Mouse (Mus musculus) cerebellum, adult (tissue): ENCODE measurements around the gene Dcaf1.

Experiments
- ATAC-seq: cut with Nextera tagmentation; 2 replicates; pipeline ENCODE4 v1.9.2; 2017; ENCODE audit warnings: mild to moderate bottlenecking, moderate library complexity, mixed read lengths; ENCODE audit not compliant: insufficient number of reproducible peaks, low FRiP score, low TSS enrichment

Dcaf1 gene

GRCm38 (mm10) chr9:106874216-106874615, 52.5 kb downstream of the Dcaf1 start:
- ATAC-seq = no peak

- ATAC-seq = no peak
These were observed 55.0 kb downstream of the Dcaf1 start for GRCm38 (mm10) chr9:106876666-106877065.

DNA sequence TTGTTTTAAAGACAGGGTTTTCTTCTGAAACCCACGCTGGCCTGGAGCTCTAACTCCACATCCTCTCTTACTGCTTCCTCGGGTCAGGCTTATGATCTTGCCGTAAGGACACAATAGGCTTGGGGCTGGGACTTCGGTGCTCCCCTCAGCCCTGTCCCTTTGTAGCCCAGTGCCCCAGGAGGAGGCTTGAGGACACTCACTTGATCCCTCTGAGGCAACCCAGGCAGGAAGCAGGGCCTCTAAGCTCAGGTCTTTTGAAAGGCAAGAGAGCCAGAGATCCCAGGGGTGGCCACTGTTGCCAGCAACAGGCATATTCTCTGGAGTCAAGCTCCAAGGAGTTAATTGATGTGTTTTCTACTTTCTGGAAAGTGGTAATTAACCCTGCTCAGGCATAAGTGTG, 57.8 kb downstream of the Dcaf1 start:
- no peak for ATAC-seq

- ATAC-seq = no peak
These were observed 59.5 kb downstream of the Dcaf1 start for GRCm38 (mm10) chr9:106881071-106881755.

DNA sequence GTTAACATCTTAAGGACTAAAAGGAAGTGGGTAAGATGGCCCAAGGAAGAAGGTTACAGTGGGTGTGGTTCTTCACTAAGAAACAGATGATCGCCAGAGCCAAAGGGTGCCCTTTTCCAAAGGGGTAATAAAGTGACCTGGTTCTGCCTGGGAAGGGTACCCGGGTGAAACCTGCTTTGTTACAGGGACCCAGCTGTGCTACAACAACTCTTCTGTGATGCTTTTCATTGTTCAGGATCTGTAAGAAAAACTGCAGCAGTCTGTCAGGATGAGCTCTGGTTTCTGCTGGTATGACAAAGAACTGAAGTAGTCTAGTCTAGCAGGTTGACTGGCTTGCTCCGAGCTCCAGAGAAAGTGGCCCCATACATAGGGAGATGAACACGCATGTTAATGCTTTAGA, 60.5 kb downstream of the Dcaf1 start:
- no peak for ATAC-seq

DNA sequence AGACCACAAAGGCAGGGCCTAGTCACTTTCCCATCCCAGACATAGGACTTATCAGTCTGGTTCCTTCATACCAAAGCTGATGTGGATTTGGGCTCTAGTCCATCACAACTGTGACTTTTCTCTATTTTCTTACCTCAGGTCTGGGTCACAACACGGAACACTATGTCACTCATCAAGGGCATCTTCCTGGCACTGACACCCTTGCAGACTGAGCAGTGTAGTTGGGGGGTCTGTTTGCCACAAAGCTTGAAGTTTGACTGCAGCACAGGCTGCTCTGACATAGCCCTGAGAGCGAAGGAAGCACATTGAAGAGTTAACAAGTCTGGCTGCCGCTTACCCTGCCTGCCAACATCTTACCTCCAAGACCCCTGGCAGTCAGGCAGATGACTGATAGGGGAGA, 61.4 kb downstream of the Dcaf1 start:
- ATAC-seq = no peak

DNA sequence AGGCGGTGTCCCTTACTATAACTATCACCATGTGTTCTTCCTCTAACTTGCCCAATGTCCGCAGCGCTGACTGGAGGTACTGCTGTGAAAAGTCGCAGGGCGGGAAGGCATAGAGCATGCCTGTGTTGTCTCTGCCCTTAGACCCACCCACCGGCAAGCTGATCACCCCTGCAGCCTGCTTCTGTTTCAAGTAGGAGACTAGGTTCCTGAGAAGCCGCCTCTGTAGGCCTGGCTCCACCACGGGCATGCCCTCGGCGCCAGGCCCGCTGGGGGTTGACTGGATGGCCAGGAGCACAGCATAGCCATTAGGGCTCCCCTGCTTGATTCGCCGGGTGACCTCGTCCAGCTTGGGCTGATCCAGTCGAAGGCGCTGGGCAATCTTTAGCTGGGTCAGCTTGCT, 62.6 kb downstream of the Dcaf1 start:
- ATAC-seq = no peak

DNA sequence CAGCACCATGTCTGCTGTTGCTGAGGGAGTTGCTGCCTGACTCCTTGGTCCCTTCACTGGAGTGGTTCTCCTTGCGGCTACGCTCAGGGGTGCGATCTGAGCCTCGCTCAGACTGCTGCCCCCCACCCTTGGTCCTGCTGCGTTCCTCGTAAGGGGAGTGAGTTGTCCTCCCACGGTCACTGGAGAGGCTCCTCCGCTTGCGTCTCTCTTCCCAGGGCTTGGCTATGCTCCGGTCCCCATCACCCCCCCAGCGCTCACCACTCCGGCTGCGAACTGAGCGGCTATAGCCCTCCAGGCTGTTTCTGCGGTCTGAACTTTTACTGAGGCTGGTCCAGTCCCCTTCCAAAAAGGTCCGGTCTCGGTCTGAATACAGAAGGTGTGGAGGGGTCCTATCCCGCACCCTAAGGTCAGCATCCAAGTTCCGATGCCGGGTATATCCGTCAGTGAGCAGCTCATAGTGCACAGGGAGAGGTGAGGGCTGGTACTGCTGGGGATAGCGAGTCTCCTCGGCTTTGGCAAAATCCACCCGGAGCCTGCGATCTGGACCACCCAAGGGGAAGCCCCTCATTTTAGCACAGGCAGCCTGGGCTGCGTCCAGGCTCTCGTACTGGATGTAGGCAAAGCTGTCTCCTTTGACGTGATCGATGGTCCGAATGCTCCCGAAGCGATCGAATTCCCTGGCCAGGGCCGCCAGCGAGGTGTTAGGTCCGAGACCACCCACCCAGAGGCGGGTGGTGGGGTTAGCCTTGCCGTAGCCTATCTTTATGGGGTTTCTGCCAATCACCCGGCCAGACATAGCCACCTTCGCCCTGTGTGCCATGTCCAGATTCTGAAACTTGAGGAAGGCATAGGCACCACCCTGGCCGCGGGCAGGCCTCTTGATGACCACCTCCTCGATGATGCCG, 63.6 kb downstream of the Dcaf1 start:
- no peak for ATAC-seq

GRCm38 (mm10) chr9:106885901-106886731, 64.4 kb downstream of the Dcaf1 start:
- peak; percentile 5; the same call in 1 of the 2 replicates for ATAC-seq

DNA sequence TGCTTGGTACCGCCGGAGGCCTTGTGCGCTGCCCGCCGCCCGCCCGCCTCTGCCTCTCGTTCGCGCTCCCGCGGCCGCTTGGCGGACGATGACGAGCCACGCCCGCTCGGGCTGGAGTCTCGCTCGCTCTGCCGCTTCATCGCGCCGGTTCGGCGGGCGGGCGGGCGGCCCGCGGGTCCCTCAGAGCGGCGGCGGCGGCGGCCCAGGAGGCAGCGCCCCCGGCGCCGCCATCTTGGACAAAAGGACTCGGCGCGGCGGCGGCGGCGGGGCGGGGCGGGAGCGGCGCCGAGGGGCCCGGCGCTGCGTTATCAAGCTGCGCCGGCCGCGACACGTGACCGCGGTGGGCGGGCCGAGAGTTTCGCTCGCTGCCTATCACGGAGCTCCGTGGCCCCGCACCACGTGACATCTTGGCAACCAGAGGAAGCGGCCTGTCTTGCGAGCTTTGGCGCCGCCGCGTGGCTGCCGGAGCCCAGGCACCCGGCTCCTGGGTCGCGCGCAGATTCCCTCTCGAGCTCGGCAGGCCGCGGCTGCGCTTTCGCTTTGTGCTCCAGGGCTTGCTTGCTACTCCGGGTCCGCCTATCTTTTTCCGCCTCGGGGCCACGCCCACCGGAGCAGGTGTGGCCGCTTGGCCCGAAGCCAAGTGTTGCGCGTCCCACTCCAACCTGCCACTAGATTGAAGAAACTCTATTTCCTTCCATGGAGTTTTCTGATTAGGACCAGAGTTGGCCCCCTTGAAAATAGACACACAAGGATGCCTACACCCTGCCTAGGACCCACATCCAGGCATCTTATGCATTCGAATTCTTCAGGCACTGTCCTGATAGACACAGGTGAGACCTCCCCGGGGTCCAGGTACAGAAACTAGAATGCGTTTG, 65.4 kb downstream of the Dcaf1 start, which contains the start of gene Rbm15b:
TSS of gene Rbm15b (minus strand) at position 601 of the 875 bp plus-strand sequence.
- ATAC-seq = peak; percentile 57; the same call in 1 of the 2 replicates

GRCm38 (mm10) chr9:106888346-106888745, 66.7 kb downstream of the Dcaf1 start:
- ATAC-seq = no peak

- ATAC-seq = no peak
These were observed 67.6 kb downstream of the Dcaf1 start for GRCm38 (mm10) chr9:106889321-106889720.

- ATAC-seq = no peak
These were observed 69.0 kb downstream of the Dcaf1 start for GRCm38 (mm10) chr9:106890496-106891240.

GRCm38 (mm10) chr9:106891341-106891741, 69.7 kb downstream of the Dcaf1 start:
- ATAC-seq = no peak

- peak; percentile 93 for ATAC-seq
These were observed 70.3 kb downstream of the Dcaf1 start, which contains the start of gene Manf for GRCm38 (mm10) chr9:106891829-106892551. TSS of gene Manf (minus strand) at chr9:106891979.

GRCm38 (mm10) chr9:106892552-106892875, 70.8 kb downstream of the Dcaf1 start:
- no peak for ATAC-seq

GRCm38 (mm10) chr9:106893327-106893726, 71.7 kb downstream of the Dcaf1 start:
- no peak for ATAC-seq

DNA sequence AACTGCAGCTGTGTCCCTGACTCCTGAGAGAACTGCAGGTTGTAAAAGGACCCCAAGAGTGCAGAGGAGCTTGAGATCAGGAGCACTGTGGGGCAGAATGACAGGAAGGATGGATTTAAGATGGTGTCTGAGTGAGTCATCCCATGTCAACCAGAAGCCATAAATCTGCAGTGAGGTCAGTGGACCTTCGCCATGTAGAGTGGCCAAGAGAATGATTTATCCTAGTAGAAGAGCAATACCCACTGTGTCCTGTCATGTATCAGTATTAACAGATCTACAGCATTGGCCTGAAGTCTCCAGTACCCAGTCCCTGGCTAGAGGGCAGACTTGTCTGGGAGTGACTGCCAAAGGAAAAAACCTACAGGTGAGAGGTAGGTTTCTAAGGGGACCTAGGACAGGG, 77.2 kb downstream of the Dcaf1 start:
- ATAC-seq = no peak
